Mouse (Mus musculus) liver, postnatal 0 days (tissue): ENCODE measurements around the gene Nlrp4b. TPM values are rescaled to one million over a fixed set of nuclear protein-coding genes. Genes with fewer than 3 reads are reported as not detected.
"Not testable (repeated sequence)": the region's sequence is repeated elsewhere in the genome, so short reads cannot be mapped to it uniquely, and the experiment has no call there.

Source experiments
- ATAC-seq: fragments of 200-750 bp; cut with Nextera tagmentation; 2 replicates; pipeline ENCODE4 v1.8.0; 2017; ENCODE audit warnings: mild to moderate bottlenecking, moderate library complexity
- DNase-seq: peaks from one replicate; pipeline ENCODE4 v3.0.0-alpha.2; 2016
- H3K27ac ChIP-seq: fragments of 300-500 bp; sonication (generic); 2 replicates; pipeline ENCODE4 v1.5.1; 2014; ENCODE audit warnings: antibody characterized with exemption, moderate library complexity, mild to moderate bottlenecking, low read depth
- H3K27me3 ChIP-seq: fragments of 300-500 bp; sonication (generic); 2 replicates; pipeline ENCODE4 v1.6.1; 2014; ENCODE audit warnings: low read length, control low read depth, mixed read lengths; ENCODE audit not compliant: insufficient read depth
- H3K36me3 ChIP-seq: fragments of 300-500 bp; sonication (generic); replicated peaks from 2 replicates; pipeline ENCODE4 v1.6.1; 2014; ENCODE audit warnings: mild to moderate bottlenecking, control low read depth, low read length, moderate library complexity, mixed read lengths; ENCODE audit not compliant: insufficient read depth
- H3K4me1 ChIP-seq: fragments of 300-500 bp; sonication (generic); 2 replicates; pipeline ENCODE4 v1.6.1; 2014; ENCODE audit warnings: antibody characterized with exemption, mild to moderate bottlenecking, control low read depth; ENCODE audit not compliant: insufficient read depth
- H3K4me2 ChIP-seq: fragments of 300-500 bp; sonication (generic); 2 replicates; pipeline ENCODE4 v1.6.1; 2014; ENCODE audit warnings: low read depth, mild to moderate bottlenecking, low read length, moderate library complexity, mixed read lengths
- H3K4me3 ChIP-seq: fragments of 300-500 bp; sonication (generic); 2 replicates; pipeline ENCODE4 v1.5.1; 2014; ENCODE audit warnings: low read depth, low read length
- H3K9ac ChIP-seq: fragments of 300-500 bp; sonication (generic); replicated peaks from 2 replicates; pipeline ENCODE4 v1.6.1; 2014; ENCODE audit warnings: mild to moderate bottlenecking, moderate library complexity
- H3K9me3 ChIP-seq: fragments of 300-500 bp; sonication (generic); 2 replicates; pipeline ENCODE4 v1.6.1; 2016; ENCODE audit warnings: mild to moderate bottlenecking, control low read depth, low read length, mixed read lengths
- CTCF ChIP-seq: sonication (generic); IDR thresholded peaks from 2 replicates; pipeline ENCODE4 v1.5.1; 2016; ENCODE audit warnings: antibody characterized with exemption, low read depth
- EP300 ChIP-seq: IDR thresholded peaks from 2 replicates; pipeline ENCODE4 v1.6.1; 2016; ENCODE audit warnings: antibody characterized with exemption, low read depth, mild to moderate bottlenecking
- WGBS: fragments of 180-500 bp; shearing (Covaris S2); extraction: QIAGEN DNeasy Blood & Tissue Kit; methylation state at CpG from one replicate; pipeline ENCODE4 v1.1.7; 2014; ENCODE audit not compliant: insufficient replicate concordance; 5-methylcytosine and 5-hydroxymethylcytosine counted together
- polyA plus RNA-seq: library from polyadenylated mRNA; unstranded; fragments of >200 nt; fragmentation: Nextera tagmentation; extraction: Ambion mirVana; gene quantifications from 2 replicates; pipeline ENCODE4 v1.2.1, GENCODE M21; 2015

Nlrp4b gene
- polyA plus RNA-seq: not detected in 2 replicates

- TF ChIP-seq EP300 (no peak), CTCF (no peak)
- no peak within 1 kb of the TSS for H3K9ac ChIP-seq
- DNase-seq: no peak
- H3K9me3 ChIP-seq: no peaks in the 10 kb centered on the region
- no peaks in the 10 kb centered on the region for H3K36me3 ChIP-seq
- no peaks in the 10 kb centered on the region for H3K4me1 ChIP-seq
- H3K27ac ChIP-seq: no peak within 1 kb of the TSS
- no peak for ATAC-seq
- H3K27me3 ChIP-seq: no peaks in the 10 kb centered on the region
- no peak within 1 kb of the TSS for H3K4me3 ChIP-seq
- WGBS: 87% methylated on average over 1 of the region's 1 CpGs
- no peak within 1 kb of the TSS for H3K4me2 ChIP-seq
These were observed at the start of gene Nlrp4b for GRCm38 (mm10) chr7:10687489-10687888. Gene Nlrp4b (plus strand): TSS chr7:10687789.

DNA sequence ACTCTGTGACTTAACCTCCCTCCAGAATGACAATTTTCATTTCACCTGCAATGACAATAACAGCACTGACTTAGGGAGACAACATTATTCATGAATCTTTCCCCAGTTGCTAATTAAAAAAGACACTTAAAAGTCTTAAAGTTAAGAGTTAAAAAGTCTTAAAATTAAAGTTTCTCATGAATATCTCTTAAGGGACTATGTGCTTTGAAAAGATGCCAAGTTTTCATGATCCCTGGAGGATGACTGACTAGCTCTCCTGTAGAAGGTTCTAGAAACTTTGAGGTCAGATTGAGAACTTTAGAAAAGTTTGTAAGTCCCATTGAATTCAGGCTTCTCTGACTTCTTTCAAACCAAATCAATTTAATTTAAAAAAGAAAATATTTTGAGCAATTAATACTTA is 66.7 kb downstream of the Nlrp4b start, which contains the start of gene Vmn1r71:
Gene Vmn1r71 (minus strand): TSS at position 101 of the 400 bp plus-strand sequence.
- Histone ChIP-seq H3K9ac (no peak within 1 kb of the TSS), H3K4me2 (no peak within 1 kb of the TSS), H3K27ac (no peak within 1 kb of the TSS), H3K4me3 (no peak within 1 kb of the TSS), H3K36me3 (no peaks in the 10 kb centered on the region), H3K9me3 (no peaks in the 10 kb centered on the region), H3K27me3 (no peaks in the 10 kb centered on the region), H3K4me1 (no peaks in the 10 kb centered on the region)
- ATAC-seq (no peak), DNase-seq (no peak)
- TF ChIP-seq EP300 (no peak), CTCF (no peak)

GRCm38 (mm10) chr7:10757551-10757950 is 70.0 kb downstream of the Nlrp4b start:
- not testable (repeated sequence) for H3K27ac ChIP-seq, H3K4me2 ChIP-seq, H3K36me3 ChIP-seq, H3K4me1 ChIP-seq, H3K9ac ChIP-seq, H3K4me3 ChIP-seq, H3K27me3 ChIP-seq, H3K9me3 ChIP-seq, ATAC-seq, DNase-seq

Other genes starting within 250 kb of the Nlrp4b start
- not detected in 2 replicates for gene Vmn1r67, start 244.5 kb upstream of the Nlrp4b start, polyA plus RNA-seq
- 0.59 and 0.86 TPM in 2 replicates for gene Zik1, start 192.4 kb upstream of the Nlrp4b start, polyA plus RNA-seq
- not detected in 2 replicates for gene Vmn1r68, start 129.3 kb upstream of the Nlrp4b start, polyA plus RNA-seq
- not detected in 2 replicates for gene Vmn1r69, start 74.1 kb upstream of the Nlrp4b start, polyA plus RNA-seq
- not detected in 2 replicates for gene Vmn1r70, start 56.3 kb upstream of the Nlrp4b start, polyA plus RNA-seq
- gene Vmn1r71, start 66.6 kb downstream of the Nlrp4b start, polyA plus RNA-seq: not detected in 2 replicates
- gene Zscan4b, start 217.3 kb downstream of the Nlrp4b start, polyA plus RNA-seq: not detected in 2 replicates